Mouse (Mus musculus): ENCODE results near the gene Ctcfl.

- TF ChIP-seq EP300 (IDR thresholded peaks at IDR 0.05; ENCODE audit: low read depth) (no peak), CTCF (IDR thresholded peaks at IDR 0.05; ENCODE audit: low read depth) (no peak)
Measured at GRCm38 (mm10) chr2:173082706-173083105, 36.6 kb downstream of the Ctcfl start.
